Mouse (Mus musculus): ENCODE measurements at regions not wholly inside any gene's neighbourhood (a gene's known extent, or its start where the extent isn't known, plus 50 kb on each side); places are given as distances from the start of the nearest gene placed in this dataset.

- no peak for TF ChIP-seq CTCF (IDR thresholded peaks at IDR 0.05; ENCODE audit: borderline replicate concordance, insufficient read depth, low read length)
- no peak for TF ChIP-seq POLR2A (IDR thresholded peaks at IDR 0.05; ENCODE audit: low read depth, low read length)
Observed at GRCm38 (mm10) chr3:157803356-157803755, 121.5 kb downstream of the Cth start.

Measured in embryonic fibroblast, embryonic 13.5 days (primary cell).